Mouse (Mus musculus): ENCODE measurements around the gene Lgals9. TPM values are rescaled to one million over a fixed set of nuclear protein-coding genes. Genes with fewer than 3 reads are reported as not detected.

Lgals9 gene
- 1.0 and 1.8 TPM in 2 replicates for polyA plus RNA-seq (2016; fragmentation: Nextera tagmentation; extraction: Ambion mirVana)

DNA sequence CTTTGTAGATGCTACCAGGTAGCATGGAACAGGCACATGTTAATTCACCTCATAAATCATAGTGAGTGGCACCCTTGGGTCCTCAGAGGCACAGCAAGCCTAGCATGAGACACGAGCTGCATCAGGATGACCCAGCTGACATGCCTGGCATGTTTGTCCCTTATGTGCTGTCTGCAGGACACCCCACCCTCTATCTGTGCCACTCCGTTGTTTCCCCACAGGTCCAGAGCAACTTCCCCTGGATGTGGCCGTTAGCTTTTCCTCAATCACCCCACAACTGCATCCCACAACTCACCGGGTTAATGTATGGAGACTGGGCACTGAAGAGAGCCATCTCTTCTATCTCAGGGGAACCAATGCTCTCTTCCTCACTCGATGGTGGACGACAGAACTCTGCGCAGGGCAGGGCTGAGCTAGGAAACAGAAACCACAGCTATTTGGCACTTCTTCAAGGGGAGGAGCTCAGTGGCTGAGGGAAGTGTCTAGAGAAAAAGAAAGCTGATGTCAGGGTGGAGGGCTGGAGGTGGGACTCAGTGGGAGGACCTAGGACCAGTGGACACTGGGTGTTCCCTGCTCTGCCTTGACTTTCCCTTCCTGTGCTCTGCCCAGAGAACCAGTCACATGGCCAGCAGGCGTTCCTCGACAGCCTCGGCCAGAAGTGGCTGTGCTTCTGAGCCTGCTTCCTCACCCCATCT is at the start of gene Lgals9:
Gene Lgals9 (minus strand): TSS at position 464 of the 695 bp plus-strand sequence.
- Histone ChIP-seq H3K4me1 (0 out of 2 replicates have a peak, but pooled peaks cover 4% of the 10 kb centered on the region), H3K36me3 (no peaks in the 10 kb centered on the region), H3K9me3 (replicated peaks) (no peaks in the 10 kb centered on the region), H3K27ac (no peak within 1 kb of the TSS), H3K27me3 (ENCODE audit: low read depth, poor library complexity, severe bottlenecking) (no peaks in the 10 kb centered on the region), H3K4me3 (no peak within 1 kb of the TSS)
- no peak for DNase-seq (ENCODE audit: low spot score)
- 73% methylated on average over 10 of the region's 10 CpGs for WGBS

DNA sequence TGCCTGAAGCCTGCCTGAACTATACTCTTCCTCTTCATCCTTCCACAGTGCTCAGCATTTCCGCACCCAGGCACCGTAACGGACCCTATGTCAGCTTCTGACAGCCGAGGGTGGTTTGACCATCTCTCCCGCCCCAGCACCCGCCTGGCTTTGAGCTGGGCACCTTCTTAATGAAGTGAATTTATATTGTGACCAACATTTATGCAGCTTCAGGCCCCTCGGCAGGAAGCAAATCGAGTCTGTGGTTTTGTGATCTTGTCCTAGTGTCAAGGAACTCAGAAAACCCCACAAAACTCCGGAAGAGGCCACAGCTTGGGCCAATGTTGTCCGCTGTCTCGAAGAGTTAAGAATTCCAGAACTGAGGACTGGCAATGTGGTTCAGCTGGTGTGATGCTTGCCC is 48.9 kb upstream of the Lgals9 start:
- Histone ChIP-seq H3K27me3 (ENCODE audit: low read depth, poor library complexity, severe bottlenecking) (no peaks in the 10 kb centered on the region), H3K4me1 (peaks cover 13% of the 10 kb centered on the region), H3K36me3 (no peaks in the 10 kb centered on the region), H3K4me3 (no peak overlapping the region), H3K27ac (no peak overlapping the region), H3K9me3 (replicated peaks) (no peaks in the 10 kb centered on the region)
- 91% methylated on average over 11 of the region's 11 CpGs for WGBS
- no peak for DNase-seq (ENCODE audit: low spot score)

DNA sequence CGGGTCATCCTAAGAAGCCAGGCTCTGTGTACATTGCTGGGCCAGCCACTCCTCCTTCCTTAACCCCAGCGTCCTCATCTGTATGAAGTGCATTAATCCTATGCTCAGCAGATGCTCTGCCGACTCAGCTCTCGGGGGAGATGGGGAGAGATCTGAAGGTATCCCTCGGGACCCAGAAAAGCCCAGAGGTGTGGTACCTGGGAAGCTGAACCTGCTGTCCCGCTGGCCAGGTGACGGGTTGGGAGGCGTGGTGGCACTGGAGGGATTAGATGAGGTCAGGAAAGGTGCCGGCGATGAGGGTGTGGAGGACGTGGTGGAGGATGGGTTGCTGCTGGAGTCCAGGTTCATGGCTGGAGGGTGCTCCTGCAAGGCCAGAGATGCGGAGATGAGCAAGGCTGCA is 48.3 kb upstream of the Lgals9 start:
- no peak for DNase-seq (ENCODE audit: low spot score)
- WGBS, result 85% methylated on average over 12 of the region's 12 CpGs
- H3K4me3 ChIP-seq, result no peak overlapping the region
- peaks cover 13% of the 10 kb centered on the region for H3K4me1 ChIP-seq
- H3K27ac ChIP-seq, result no peak overlapping the region
- no peaks in the 10 kb centered on the region for H3K27me3 ChIP-seq (ENCODE audit: low read depth, poor library complexity, severe bottlenecking)
- no peaks in the 10 kb centered on the region for H3K9me3 ChIP-seq (replicated peaks)
- no peaks in the 10 kb centered on the region for H3K36me3 ChIP-seq

DNA sequence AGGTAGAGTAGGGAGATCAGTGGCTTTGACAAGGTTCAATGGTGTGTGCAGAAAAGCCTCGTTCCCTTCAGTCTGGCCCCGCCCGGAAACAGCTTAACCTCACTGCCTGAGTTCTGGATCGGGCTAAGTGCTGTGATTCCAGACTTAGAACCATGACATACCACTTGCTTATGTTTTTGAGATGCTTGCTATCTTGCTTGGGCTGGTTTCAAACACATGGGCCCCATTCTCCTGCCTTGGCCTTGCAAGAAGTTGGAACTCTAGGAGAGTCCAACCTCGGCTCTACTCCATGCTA is 46.7 kb upstream of the Lgals9 start:
- WGBS, result 76% methylated on average over 5 of the region's 5 CpGs
- Histone ChIP-seq H3K9me3 (replicated peaks) (no peaks in the 10 kb centered on the region), H3K4me1 (peaks cover 13% of the 10 kb centered on the region), H3K36me3 (0 out of 2 replicates have a peak, but pooled peaks cover 4% of the 10 kb centered on the region), H3K27me3 (ENCODE audit: low read depth, poor library complexity, severe bottlenecking) (no peaks in the 10 kb centered on the region), H3K27ac (no peak overlapping the region), H3K4me3 (no peak overlapping the region)
- DNase-seq (ENCODE audit: low spot score), result no peak

DNA sequence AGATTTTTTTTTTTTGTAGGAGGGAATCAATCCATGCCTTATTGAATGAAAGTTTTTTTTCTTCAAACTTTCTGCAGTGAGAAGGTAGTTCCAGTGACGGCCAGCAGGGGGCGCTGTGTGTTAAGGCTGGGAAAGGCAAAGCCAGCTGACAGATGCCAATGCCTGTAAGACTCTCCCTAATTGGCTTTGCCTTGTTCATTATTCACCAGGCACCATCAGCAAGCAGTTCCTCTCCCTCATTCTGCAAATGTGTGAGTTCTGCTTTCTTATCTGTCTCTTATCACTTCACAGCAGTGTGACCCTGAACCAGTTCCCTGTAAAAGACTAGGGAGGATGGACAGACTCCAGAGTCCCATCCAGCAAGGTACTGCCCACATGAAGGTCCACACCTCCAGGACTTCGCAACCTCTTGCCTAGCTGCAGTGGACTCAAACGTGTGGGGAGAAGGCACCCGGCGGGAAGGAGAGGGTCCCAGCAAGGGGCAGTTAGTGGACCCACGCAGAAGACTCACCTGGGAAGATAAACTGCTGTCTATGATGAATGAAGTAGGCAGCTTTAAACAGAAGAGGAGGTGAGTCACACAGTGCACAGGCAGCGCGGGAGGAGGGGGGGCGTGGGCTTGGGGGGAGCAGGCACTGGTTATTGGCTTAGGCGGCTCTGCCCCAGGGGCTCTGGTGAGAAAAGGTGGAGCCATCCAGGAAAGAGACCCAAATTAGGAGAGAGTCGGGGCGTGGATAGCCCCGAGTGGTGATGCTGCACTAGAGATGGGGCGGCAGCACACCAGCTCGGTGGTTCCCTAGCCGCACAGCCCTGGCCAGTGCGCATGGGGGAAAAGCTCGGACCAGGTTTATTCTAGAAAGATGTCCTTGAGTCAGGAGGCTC is 46.1 kb upstream of the Lgals9 start:
- 48% methylated on average over 19 of the region's 19 CpGs for WGBS
- no peaks in the 10 kb centered on the region for H3K9me3 ChIP-seq (replicated peaks)
- 0 out of 2 replicates have a peak, but pooled peaks cover 4% of the 10 kb centered on the region for H3K36me3 ChIP-seq
- no peak overlapping the region for H3K4me3 ChIP-seq
- H3K4me1 ChIP-seq, result peaks cover 13% of the 10 kb centered on the region
- H3K27ac ChIP-seq, result no peak overlapping the region
- no peaks in the 10 kb centered on the region for H3K27me3 ChIP-seq (ENCODE audit: low read depth, poor library complexity, severe bottlenecking)
- peak; percentile 92 for DNase-seq (ENCODE audit: low spot score)

DNA sequence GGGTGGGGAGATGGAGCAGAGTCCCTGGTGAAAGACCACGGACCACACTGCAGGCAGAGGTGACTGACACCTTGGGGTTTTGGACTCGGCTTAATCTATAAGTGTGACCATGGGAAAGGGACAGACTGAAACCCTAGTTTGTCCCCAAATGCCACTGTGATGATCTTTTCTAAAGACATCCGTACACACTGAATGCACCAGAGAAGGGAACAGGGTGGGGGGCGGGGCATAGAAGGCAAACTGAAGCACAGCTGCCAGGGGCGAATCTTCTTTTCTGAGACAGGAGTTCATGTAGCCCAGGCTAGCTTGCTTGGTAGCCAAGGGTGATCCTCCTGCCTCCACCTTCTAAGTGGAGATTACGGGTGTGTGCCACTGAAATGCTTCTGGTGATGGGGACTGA is 39.0 kb upstream of the Lgals9 start:
- DNase-seq (ENCODE audit: low spot score), result no peak
- 73% methylated on average over 6 of the region's 6 CpGs for WGBS
- Histone ChIP-seq H3K4me3 (peak overlapping the region; percentile 30), H3K27ac (peak overlapping the region; percentile 78), H3K4me1 (peaks cover 31% of the 10 kb centered on the region), H3K9me3 (replicated peaks) (no peaks in the 10 kb centered on the region), H3K27me3 (ENCODE audit: low read depth, poor library complexity, severe bottlenecking) (no peaks in the 10 kb centered on the region), H3K36me3 (peaks cover 21% of the 10 kb centered on the region)

DNA sequence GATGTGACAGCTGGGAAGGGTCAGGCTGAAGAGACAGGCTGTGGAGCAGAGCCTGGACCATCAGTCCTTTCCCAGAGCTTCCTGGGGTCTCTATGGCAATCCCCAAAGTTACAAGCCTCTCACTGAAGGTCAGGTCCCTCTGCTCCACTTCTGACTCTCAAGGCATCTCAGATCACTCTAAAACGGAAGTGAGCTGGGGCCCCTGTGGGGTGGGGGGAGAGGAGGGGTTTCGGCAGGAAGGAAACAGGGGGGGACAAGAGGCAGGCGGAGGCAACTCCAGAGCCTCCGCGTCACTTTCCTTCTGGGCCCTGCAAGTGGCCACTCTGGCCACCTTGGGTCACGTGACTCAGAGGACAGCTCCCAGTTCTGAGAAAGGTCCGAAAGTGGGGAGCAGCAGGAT is 38.6 kb upstream of the Lgals9 start:
- peak; percentile 66 for DNase-seq (ENCODE audit: low spot score)
- peak overlapping the region; percentile 78 for H3K27ac ChIP-seq
- peak overlapping the region; percentile 30 for H3K4me3 ChIP-seq
- H3K4me1 ChIP-seq, result peaks cover 31% of the 10 kb centered on the region
- WGBS, result 22% methylated on average over 7 of the region's 7 CpGs
- H3K27me3 ChIP-seq (ENCODE audit: low read depth, poor library complexity, severe bottlenecking), result no peaks in the 10 kb centered on the region
- no peaks in the 10 kb centered on the region for H3K9me3 ChIP-seq (replicated peaks)
- peaks cover 21% of the 10 kb centered on the region for H3K36me3 ChIP-seq

DNA sequence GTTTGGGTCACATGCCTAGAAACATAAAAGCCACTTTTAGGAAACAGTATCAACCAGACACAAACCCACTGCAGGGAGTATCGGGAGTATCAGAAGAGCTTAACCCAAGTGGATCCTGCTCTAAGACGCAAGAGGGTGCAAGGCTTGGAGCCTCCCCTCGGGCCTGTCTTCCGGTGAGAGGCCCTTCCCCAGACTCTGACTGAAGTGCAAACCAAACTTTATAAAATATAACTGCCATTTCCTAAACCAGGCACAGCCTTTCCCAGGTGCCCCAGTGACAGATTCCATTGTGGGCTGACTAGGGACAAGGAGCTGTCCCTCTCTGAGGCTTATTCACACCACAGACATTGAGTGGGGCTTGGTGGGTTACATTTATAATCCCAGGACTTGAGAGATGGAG is 38.1 kb upstream of the Lgals9 start:
- Histone ChIP-seq H3K36me3 (peaks cover 21% of the 10 kb centered on the region), H3K27ac (peak overlapping the region; percentile 78)

DNA sequence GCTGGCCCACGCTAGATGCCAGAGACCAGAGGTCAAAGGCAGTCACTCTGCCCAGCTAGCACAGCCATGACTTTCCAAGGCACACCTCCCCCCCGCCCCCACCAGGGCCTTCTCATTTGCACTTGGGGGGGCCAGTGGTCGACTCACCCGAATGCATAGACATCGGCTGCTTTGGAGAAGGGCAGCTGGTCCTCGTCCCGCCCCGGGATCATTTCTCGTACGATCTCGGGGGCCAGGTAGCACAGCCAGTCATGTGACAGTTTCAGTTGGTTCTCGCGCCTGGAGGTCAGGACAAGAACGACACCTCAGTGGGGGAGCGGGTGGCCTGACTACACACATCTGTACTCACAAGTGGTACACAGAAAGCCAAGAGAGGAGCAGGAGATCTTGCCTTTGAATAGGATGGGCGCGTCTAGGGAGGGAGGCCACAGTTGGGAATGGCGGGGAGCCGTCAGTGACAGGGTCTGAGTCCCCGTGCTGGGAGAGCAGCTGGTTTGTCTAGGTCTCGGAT is 35.8 kb upstream of the Lgals9 start:
- H3K9me3 ChIP-seq (replicated peaks), result no peaks in the 10 kb centered on the region
- peaks cover 20% of the 10 kb centered on the region for H3K36me3 ChIP-seq
- no peak overlapping the region for H3K4me3 ChIP-seq
- H3K27me3 ChIP-seq (ENCODE audit: low read depth, poor library complexity, severe bottlenecking), result no peaks in the 10 kb centered on the region
- 84% methylated on average over 21 of the region's 21 CpGs for WGBS
- H3K27ac ChIP-seq, result no peak overlapping the region
- H3K4me1 ChIP-seq, result peaks cover 46% of the 10 kb centered on the region
- no peak for DNase-seq (ENCODE audit: low spot score)

More for the DNA sequence above, 38.1 kb upstream of the Lgals9 start:
- Histone ChIP-seq H3K27me3 (ENCODE audit: low read depth, poor library complexity, severe bottlenecking) (no peaks in the 10 kb centered on the region), H3K9me3 (replicated peaks) (no peaks in the 10 kb centered on the region), H3K4me3 (peak overlapping the region; percentile 30), H3K4me1 (peaks cover 31% of the 10 kb centered on the region)
- no peak for DNase-seq (ENCODE audit: low spot score)
- 81% methylated on average over 4 of the region's 4 CpGs for WGBS

DNA sequence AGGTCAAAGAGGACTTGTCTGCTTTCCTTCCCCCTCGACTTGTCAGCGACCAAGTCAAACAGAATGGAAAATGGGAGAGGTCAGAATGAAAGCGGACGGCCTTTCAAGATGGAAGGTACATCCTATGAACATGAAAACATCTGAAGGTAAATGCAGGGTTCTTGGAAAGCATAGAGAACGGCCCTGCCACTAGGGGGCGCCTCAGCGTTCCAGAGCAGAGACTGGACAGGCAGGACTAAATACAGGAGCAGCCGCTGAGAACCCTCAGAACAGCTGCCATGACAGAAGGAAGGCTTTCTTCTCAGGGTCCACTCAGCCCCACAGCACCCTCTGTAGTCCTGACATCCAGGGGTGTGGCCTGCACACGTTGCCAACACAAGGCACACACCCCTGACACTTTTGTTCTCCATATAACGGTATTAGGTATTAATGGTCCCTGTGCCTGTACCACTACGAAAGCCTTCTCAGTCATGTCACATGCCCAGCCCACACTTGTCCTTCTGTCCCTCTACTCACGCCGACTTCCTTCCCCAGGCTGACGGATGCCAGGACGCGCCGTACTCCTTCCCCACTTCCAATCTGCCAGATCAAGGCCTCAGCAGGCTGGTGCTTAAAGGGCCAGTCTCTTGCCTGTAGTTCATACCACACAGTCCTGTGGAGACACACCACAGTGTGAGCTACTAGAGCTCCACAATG is 35.2 kb upstream of the Lgals9 start:
- Histone ChIP-seq H3K9me3 (replicated peaks) (no peaks in the 10 kb centered on the region), H3K4me1 (peaks cover 50% of the 10 kb centered on the region), H3K4me3 (no peak overlapping the region), H3K36me3 (peaks cover 20% of the 10 kb centered on the region), H3K27me3 (ENCODE audit: low read depth, poor library complexity, severe bottlenecking) (no peaks in the 10 kb centered on the region), H3K27ac (no peak overlapping the region)
- DNase-seq (ENCODE audit: low spot score), result no peak
- 86% methylated on average over 17 of the region's 17 CpGs for WGBS

DNA sequence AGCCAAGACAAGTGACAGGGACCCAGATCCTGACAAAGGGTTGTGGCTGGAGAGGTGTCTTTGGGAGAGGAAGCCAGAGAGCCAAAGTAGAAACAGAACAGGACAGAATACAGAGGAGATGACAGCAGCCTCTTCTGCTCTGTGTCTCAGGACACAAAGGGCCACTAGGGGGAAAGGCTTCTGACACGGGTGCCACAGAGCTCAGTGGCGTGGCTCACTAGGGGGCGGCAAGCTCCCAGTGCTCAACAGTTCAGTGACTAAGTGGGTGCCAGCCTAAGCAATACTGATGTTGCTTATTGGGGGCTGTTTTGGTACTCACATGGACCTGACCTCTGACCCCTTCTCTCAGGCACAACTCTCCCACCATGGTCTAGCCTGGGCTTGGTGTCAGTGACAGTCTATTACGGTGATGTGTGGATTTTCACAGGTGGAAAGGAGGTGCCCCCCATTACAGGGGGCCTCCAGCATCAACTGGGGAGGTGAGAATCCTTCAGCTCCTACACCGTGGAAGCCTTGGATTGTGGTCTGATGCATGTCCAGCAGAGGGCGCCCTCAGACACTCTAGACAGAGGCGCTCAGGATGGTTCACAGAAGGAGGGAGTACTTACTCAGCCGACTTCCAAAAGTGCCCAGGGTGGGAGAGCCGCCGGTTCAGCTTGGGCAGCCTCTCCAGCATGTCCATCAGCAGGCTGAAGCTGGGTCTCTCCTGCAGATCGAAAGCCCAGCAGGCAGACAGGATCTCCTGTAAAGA is 34.4 kb upstream of the Lgals9 start:
- Histone ChIP-seq H3K36me3 (peaks cover 20% of the 10 kb centered on the region), H3K4me3 (no peak overlapping the region), H3K9me3 (replicated peaks) (no peaks in the 10 kb centered on the region), H3K27ac (no peak overlapping the region), H3K4me1 (peaks cover 59% of the 10 kb centered on the region), H3K27me3 (ENCODE audit: low read depth, poor library complexity, severe bottlenecking) (no peaks in the 10 kb centered on the region)
- WGBS, result 53% methylated on average over 11 of the region's 11 CpGs
- peak; percentile 81 for DNase-seq (ENCODE audit: low spot score)

DNA sequence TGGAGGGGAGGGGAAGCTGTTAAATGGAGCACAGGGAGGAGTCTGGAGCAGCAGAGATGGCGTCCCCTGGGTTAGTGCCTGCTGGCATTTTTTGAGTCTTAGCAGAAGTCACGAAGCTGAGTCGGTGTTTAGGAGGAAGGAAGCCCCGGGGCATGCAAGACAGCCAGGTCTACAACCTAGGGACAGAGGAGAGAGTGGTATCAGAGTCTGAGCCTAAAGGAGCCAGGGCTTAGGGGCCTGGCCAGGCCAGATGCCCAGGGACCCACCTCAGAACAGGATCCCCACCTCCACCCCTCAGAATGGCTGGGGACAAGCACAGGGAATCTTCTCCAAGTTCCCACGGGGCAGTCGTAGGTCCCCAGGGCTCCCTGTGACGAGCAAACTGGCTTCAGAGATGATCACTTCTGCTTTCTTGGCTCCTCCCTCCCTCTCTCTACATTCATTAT is 32.4 kb upstream of the Lgals9 start:
- no peaks in the 10 kb centered on the region for H3K9me3 ChIP-seq (replicated peaks)
- no peak for DNase-seq (ENCODE audit: low spot score)
- H3K4me3 ChIP-seq, result no peak overlapping the region
- peaks cover 45% of the 10 kb centered on the region for H3K4me1 ChIP-seq
- H3K27me3 ChIP-seq (ENCODE audit: low read depth, poor library complexity, severe bottlenecking), result no peaks in the 10 kb centered on the region
- peaks cover 20% of the 10 kb centered on the region for H3K36me3 ChIP-seq
- no peak overlapping the region for H3K27ac ChIP-seq
- WGBS, result 79% methylated on average over 7 of the region's 7 CpGs

Measured in limb, embryonic 10.5 days (tissue).